Mouse (Mus musculus) skeletal muscle tissue, adult 2 months (tissue): ENCODE results near the gene Tepp.

Source experiments
- DNase-seq: peaks from one replicate; pipeline ENCODE4 v3.0.0-alpha.2; 2012; ENCODE audit warnings: low read depth, low spot score

Tepp gene

GRCm38 (mm10) chr8:95331156-95331719 lies 20.9 kb downstream of the Tepp start:
- DNase-seq, result peak; percentile 42

- DNase-seq, result peak; percentile 88
Measured at GRCm38 (mm10) chr8:95331720-95332436, 21.5 kb downstream of the Tepp start, which contains the start of the genes Zfp319 and Usb1. TSS of gene Zfp319 (minus strand) at chr8:95331950. TSS of gene Usb1 (plus strand) at chr8:95332284.

DNA sequence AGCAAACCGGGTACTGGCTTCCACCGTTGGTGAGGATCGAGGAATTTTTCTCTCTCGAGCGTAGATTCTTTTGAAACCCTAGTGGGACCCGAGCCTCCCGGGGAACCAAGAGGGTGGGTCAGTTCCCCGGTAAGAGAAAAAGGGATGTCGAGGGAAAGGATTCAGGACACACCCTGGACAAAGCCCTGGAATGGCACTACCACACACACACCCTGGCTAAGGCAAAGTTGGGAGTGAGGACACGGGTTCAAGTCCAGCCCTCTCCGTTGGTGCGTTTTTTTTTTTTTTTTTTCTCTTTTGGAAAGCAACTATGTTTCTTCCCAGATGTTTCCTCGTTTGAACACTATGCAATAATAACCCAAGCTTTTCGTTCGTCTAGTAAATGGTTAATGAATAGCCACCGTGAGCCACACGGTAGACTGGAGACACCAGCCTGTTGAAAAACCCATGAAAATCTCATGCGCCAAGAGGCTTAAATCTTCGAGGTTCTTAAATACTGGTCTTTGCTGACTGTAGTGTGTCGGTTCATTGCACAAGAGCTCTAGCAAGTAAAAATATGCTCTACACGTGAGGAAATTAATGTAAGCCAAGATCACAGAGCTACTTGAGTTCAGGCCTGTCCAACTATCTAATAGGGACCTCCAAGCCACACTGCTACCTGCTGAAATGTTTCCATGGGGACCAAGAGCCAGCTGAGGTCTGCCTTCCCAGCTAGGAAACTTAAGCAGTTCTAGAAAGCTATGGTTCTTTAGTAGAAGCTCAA lies 22.3 kb downstream of the Tepp start:
- no peak for DNase-seq

DNA sequence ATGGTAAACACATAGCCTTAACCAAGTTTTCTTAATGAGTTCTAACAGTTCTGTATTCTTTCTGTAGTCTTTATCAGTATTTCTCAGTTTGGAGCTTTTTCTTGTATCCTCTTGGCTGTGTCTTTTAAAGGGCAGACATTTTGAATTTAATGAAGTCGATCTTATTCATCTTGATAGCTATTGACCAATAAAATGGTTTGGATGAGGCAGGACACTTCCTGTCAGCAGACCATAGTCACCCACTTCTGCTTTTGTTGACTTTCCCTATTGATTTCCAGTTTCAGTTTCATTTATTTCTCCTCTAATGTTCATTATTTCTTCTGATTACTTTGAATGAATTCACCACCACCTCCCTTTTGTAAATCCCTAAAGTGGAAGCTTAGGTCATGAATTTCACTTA lies 25.3 kb downstream of the Tepp start:
- DNase-seq, result no peak

DNA sequence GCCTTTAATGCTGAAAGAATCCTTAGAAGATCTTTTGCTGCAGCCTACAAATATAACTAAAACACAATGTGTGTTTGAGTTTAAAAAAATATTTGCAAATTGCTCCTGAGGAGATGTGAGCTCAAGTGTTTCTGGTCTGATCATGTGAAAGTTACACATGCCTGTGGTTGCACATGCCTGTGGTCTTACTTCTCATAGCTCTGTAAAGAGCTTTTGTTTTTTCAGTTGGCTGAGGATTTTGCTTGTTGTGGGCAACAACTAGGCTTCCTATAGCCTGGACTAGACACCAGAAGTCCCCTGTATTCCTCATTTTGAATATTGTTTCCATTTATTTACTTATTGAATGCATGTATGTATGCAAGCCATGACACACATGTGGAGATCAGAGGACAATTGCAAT lies 26.0 kb downstream of the Tepp start:
- DNase-seq, result no peak

GRCm38 (mm10) chr8:95341721-95342120 lies 31.4 kb downstream of the Tepp start:
- no peak for DNase-seq

DNA sequence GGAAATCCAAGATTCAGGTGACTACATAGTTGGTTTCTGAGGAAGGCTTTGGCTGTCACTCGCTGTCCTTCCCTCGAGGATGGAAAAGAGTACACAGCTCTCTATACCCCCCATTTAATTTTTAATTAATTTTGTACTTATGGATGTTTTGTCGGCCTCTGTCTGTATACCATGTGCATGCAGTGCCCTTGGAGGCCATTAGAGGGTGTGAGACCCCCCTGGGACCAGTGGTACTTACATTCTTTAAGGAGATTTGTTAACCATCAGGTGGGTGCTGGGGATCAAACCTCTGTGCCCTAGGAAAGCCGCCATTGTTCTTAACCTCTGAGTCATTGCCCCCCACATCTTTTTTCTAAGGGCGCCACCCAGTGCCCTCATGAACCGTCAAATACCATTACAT lies 34.3 kb downstream of the Tepp start:
- no peak for DNase-seq

- DNase-seq, result peak; percentile 34
Measured at GRCm38 (mm10) chr8:95346643-95347545, 36.5 kb downstream of the Tepp start.

DNA sequence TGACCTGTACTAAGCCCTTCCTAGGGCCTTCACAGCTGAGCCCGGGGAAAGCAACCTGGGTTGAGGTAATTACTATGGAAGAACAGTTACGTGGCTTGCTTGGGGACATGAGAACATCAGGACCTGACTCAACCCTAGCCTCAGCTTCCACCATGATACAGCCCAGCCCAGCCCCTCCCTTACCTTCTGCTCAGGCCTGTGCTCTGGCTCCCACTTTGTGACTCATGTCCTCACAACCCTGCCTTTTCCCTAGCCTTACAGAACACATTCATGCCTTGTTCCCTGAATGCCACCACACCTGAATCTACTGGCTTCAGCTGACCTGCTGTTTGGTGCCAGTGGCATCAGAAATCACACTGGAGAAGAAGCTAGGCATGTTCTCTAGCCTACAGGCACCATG lies 38.0 kb downstream of the Tepp start:
- no peak for DNase-seq

DNA sequence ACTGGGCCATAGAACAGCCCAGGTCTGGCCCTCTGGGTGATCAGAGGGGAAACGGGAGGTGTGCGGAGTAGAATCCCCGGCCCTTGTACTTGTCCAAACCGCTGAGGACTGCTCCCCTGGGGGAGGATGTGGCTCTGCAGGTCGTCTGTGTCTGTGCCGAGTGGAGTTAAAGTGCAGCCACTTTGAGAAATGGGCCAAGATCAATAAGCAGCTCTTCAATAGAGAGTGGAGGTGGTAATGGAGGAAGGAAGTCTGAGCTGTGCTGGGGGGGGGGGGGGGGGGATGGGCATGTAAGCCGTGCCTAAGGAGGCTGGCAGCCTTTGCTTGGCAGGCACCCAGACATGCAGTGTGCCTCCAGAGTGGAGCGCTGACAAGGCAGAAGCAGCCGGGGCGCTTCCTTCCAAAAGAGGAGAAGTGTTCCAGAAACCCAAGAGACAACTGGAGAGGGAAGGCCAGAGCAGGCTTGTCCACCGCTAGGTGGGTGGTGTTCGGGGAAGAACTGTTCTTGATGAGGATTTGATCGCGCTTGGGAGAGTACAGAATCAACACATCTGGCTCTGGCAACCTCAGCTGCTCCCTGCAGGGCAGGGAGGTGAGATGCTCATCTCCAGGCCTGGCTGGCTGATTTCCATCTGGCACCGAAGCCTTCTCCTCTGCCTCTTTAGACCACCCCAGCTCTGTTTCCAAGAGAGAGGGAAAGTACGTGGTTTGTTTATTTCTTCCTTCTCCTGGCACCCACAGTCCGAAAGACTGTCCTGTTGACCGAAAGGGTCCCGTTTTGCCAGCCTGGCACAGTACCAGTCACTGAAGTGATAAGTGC lies 38.7 kb downstream of the Tepp start:
- DNase-seq, result peak; percentile 67

DNA sequence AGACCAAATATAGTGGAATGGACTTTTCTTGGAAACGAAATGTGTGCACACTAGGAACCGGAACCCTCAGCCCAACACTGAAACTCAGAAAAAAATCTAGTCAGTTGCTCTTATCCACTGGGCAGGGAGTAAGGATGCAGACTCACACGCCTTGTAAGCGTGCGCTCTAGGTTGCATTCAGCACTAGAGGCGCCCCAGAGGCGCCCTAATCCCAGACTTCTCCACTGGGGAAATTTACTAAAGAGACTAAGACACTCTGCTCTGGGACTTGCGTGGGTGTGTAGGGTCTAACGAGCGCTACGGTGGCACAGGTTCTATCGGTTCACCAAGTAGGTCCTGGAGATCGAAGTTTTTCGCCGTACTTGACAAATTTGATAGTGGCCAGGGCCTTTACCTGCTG lies 41.1 kb downstream of the Tepp start:
- DNase-seq, result peak; percentile 33

GRCm38 (mm10) chr8:95352151-95352870 lies 41.9 kb downstream of the Tepp start, which contains the start of gene Mmp15:
TSS of gene Mmp15 (plus strand) at chr8:95352268.
- peak; percentile 69 for DNase-seq

- no peak for DNase-seq
Measured at GRCm38 (mm10) chr8:95352871-95353866, 42.8 kb downstream of the Tepp start.

GRCm38 (mm10) chr8:95354606-95355005 lies 44.2 kb downstream of the Tepp start:
- DNase-seq, result no peak

DNA sequence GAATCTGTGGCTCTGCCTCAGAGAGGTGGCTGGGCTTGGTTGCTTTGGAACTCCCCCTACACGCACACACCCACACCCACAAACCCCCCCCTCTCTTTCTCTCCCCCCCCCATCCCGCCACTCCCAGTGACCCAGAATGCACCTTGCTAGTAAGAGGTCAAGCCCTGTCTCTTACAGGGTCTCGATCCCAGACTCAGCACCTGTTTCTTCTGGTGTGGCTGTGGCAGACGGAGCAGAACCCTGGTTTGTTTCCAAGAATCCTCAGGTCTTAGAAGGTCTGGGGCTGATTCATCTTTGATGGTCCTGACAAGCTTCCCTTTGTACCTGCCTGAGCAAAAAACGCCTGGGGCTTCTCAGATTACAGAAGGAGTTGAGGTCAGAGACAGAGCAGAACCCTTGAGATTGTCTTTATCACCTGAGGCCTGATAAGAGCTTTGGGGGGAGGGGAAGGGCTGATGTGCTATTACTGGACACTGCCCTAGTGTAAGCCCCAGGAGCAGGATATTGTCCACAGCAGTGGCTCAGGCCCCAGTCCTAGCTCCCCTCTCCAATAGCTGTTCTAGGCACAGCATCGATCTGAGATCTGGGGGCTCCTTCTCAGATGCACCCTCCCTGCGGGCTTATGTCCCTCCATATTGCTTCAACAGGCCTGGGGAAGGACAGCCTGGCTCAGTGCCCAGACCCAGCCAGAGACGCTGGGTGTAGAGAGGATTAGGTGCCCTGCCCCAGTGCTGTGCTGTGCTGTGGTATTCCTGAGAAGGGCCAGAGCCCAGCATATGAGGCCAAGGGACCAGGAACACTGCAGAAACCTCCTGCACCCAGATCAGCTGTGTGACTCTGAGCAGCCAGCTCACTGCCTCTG lies 48.4 kb downstream of the Tepp start:
- peak; percentile 33 for DNase-seq

DNA sequence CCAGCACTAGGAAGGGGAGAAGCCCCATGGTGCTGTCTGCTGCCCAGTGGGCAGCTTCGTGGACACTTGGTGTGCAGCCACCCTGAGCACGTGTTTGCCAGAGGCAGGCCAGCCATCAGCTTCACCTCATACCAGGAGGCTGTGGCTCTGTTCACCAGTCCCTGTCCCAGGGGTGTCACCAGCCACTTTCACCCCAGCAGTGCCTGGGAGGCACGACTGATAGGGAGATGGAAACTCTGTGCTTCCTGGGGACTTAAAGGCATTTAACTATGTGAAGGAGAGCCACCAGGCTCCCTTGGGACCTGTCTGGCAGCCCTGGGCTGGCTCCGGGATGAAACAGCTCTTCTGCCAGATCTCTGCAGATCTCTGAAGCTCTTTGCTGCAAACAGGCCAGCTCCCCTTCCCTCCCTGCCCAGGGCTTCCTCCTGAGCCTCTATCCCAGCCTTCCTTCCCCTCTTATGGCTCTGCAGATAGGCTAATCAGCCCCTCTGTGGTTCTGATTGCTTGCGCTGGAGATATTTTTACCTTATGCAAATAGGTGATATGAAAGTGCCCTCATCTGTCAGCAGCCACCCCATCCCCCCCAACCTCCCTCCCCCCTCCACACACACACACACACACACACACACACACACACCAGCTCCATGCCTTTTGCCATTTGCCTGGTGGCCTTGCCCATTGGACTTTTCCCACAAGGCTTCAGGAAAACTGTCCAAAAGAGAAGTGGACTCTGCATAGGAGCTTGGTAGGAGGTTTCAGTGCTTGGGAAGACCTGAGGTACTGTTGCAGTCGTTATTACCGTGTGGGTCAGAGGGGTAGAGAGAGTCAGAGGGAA lies 50.0 kb downstream of the Tepp start:
- peak; percentile 36 for DNase-seq

DNA sequence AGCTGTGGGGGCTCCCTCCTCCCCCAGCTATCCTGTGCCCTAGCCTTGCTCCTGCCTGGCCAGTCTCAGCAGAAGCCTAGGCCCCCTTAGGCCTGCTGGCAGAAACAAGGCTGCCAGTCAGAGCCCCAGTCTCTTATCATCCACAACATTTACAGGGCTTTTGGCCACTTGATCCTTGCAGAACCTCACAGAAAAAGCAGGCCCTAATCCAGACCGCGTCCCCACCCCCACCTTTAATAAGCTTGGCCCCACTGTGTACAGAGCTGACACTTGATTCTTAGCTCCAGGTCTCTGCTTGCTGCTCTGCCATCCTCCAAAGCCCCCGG lies 50.6 kb downstream of the Tepp start:
- no peak for DNase-seq
